Mouse (Mus musculus): ENCODE data around the gene Astn2.

Gene Astn2

DNA sequence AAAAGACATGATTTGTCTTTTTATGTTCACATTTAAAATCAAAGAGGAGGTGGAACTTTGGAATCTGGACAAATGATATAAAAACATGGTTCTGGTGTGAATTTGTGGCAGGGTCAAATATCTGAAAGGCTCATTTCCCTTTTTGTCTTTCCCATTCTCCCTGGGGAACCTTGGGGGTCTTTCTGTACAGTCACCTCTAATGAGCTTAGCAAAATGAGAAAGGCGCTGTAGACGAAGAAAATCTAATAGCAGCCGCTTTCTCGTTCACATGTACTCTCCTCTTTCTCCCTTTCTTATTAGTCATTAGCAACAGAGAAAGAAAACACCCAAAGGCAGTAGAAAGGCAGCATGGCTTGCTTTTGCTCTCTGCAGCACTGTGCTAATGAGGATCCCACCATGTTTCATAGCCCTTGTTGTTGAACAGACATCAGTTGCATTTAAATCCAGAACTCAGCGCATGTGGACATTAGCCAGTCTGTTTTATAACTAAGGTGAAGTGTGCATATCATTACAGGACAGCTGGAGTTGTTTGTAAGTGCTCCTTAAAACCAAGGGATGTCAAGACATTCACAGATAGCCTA, 737.3 kb downstream of the Astn2 start:
- no peak for DNase-seq

DNA sequence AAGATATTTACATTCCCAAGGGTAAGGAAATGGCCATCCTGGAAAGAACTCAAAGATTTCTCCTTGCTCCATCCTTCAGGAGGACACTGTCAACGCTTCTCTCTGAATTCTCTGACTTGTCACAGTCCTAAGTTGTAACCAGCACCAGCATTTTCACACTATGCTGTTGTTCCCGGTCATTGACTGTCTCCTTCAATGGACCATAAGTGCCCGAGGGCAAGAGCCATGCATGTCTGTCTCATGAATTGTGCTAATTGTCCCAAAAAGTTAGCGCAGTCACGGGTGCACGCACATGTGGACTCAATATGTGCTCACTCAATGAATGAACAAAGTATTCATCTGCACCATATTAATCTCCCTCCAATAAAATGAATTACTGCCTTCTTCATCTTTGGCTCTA, 741.2 kb downstream of the Astn2 start:
- DNase-seq, result no peak

DNA sequence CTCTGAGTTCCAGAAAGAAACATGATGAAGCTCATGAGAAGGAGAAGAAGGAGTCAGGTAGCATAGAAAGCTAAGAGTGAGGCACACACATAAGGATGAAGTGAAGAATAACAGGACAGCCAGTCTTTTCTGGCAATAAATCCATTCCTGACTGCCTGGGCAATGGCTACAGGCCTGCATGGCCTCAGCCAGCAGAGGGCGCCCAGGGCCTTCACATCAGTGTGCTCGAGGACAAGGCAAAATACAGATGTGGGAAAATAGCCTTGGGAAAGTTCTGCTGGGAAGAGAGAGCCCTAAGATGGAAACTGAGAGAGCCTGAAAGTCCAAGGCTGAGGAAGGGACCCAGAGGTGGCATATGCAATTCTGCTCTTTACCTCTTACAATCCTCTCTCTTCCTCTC, 749.7 kb downstream of the Astn2 start:
- peak in 1 of 2 experiments; percentile 21 for DNase-seq

DNA sequence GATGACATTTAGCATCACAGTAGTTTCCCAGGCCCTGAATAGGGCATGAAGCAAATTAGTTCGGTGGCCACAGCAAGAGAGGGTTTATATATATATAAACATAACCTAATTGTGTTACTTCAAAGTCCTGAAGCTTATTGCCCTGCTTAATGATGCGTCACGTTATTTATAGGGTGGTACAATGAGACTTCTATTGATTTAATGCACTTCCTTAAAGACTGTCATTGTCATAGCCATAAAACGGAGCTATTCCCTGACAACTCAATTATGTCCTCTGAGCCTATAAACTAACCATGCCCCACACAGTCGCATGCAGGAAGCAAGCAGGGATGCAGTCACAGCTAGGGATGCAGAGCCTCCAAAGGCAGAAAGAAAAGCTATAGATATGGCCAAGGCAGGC, 761.8 kb downstream of the Astn2 start:
- DNase-seq, result no peak

DNA sequence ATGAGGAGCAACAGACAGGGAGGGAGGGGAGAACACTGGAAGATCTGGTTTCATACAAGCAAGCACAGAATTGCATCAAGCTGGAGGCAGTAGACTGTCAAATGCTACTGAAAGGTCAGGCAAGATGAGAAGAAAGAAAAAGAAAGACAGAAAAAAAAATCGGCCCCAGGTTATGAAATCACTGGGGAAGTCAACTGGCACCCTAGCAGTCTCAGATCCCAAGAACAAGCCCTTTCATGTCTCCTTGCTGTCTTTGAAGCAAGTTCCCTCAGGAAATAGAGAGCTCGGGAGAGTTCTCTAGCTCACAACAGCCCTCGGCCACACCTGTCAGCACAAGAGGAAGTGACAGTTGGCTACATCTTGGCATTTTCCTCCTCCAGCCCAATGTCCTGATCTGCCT, 766.2 kb downstream of the Astn2 start:
- DNase-seq, result no peak

GRCm38 (mm10) chr4:65620125-65620524, 784.3 kb downstream of the Astn2 start:
- DNase-seq, result no peak

- DNase-seq, result no peak
Observed at GRCm38 (mm10) chr4:65613135-65613534, 791.3 kb downstream of the Astn2 start.

- no peak for DNase-seq
Observed at GRCm38 (mm10) chr4:65610896-65611295, 793.5 kb downstream of the Astn2 start.

DNA sequence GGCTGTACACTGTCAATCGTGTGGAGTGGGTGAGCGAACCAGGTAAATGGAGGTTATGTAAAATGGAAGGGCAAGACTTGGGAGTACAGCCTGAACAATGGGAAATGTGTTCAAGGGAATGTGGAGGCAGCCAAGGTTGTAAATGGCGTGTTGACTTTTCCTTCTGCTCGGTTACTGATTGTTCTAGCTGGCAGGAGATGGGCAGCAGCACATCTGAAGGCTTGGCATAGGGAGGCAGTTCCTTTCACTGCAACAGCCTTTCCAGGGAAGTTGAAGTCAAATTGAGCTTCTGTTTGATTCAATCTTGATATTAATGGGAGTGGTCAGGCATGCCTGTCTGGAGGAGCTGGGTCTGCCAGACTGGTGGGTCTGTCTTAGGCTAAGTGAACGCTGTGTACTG, 794.1 kb downstream of the Astn2 start:
- DNase-seq, result no peak

DNA sequence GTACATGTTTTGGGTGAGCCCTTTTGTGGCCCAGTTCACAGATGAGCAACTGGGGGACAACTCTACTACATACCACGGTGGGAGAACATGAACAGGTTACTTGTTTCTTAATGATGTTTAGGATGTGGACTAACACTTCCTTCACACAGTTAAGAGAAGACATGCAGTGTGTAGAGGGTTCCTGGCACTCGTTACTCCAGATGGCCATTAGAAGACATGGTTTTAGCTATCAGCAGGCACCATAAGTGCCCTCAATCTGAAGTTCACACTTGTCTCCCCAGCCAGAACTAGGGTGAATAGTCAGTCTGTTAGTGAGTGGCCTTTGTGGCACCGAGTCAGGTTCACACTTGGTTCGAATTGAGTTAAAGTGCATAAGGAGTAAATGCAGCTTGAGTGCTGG, 796.3 kb downstream of the Astn2 start:
- no peak for DNase-seq

DNA sequence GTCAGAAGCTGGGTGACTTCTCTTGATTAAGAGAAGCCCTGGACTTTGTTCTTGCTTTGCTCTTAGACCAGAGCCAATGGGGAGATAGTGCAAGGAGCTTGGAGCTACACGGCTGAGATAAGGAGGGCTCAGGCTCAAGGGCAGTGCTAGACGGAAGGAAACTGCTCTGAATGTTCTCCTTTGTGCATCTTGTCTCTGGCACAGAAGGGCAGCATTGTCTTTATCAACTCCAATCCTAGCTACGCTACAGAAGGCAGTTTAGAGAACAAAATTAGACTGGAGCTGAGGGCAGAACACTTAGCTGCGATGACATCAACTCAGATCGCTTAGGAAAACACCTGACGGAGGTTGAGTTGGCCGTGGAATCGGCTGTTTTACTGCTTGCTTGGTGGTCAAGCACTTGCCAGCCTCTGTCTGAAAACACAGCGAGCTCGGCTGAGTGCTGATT, 797.2 kb downstream of the Astn2 start:
- DNase-seq, result no peak

GRCm38 (mm10) chr4:65605151-65605702, 799.2 kb downstream of the Astn2 start:
- DNase-seq, result no peak

- peak; percentile 91 to 98 for DNase-seq
Observed at GRCm38 (mm10) chr4:65604504-65605150, 799.8 kb downstream of the Astn2 start, which contains the start of gene Trim32. TSS of gene Trim32 (plus strand) at chr4:65604986.

- no peak for DNase-seq
Observed at GRCm38 (mm10) chr4:65594601-65595369, 809.6 kb downstream of the Astn2 start.

DNA sequence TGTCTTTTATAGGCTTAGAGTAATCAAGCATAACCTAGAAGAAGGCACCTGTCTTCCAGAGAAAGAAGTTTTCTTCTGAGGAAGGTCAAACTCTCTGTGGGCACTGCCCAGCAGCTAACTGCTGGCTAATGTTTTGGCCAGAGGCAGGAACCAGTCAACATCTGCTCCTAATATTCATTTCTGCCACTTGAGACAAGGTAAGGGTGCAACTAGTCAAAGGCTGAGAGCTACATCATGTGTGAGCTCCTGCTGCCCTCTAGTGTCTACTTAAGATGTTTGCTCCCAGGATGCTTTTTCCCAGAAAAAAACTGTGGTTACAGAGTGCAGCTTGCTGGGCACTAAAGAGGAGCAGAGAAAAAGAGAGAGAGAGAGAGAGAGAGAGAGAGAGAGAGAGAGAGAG, 814.6 kb downstream of the Astn2 start:
- no peak for DNase-seq

DNA sequence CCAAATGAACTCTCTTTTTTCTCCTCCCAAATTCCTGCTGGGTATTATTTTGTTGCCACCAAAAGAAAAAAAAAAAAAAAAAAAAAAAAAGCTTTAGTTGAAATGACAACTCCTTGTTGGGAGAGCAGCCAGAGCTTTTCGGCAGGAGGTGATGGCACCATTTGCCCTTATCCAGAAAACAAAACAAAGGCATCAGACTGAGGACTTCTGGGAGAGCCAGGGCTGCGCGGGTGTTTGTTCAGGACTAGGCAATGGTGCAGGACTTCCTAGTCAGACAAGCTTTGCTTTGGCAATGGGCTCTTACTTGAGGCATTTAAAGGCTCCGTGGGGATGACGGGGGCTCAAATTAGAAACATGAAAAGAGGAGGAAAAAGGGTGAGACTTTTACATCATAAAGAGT, 817.5 kb downstream of the Astn2 start:
- DNase-seq, result no peak

DNA sequence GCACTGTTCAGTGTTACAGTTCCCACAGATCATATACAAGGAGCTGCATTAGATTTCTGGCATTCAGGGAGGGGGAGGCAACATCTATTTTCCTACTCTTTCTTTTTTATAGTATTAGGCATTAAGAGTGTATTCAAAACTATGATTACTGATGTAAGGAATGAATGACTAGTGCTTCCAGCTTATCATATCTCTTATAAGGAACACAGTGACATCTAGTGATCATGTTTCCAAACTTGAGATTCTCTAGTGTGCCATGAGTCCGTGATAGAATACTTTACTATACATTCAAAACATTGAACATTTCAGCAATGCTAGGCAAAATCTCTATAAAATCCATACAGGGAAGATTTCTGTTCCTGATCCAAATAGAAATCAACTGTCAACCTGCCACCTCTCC, 824.2 kb downstream of the Astn2 start:
- no peak for DNase-seq

GRCm38 (mm10) chr4:65565493-65565892, 838.9 kb downstream of the Astn2 start:
- DNase-seq, result no peak

GRCm38 (mm10) chr4:65548561-65548960, 855.9 kb downstream of the Astn2 start:
- DNase-seq, result no peak

DNA sequence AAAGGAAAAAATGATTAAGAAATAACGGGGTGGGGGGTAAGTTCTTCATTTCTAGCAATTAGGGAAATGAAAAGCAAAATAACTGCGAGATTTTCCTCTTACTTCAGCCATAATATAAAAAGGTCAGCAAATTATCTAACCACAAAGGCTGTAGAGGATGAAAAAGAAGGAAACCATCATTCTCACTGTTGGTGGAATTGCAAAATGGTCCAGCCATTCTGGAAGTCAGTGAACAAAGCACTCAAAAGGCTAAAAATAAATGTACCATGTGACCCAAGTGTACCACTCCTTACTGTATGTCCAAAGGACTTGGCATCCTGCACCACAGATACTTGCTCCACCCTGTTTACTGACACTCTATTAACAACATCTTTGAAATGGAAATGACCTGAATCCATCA, 858.8 kb downstream of the Astn2 start:
- DNase-seq, result no peak

- DNase-seq, result no peak
Observed at GRCm38 (mm10) chr4:65532071-65532736, 872.2 kb downstream of the Astn2 start.

DNA sequence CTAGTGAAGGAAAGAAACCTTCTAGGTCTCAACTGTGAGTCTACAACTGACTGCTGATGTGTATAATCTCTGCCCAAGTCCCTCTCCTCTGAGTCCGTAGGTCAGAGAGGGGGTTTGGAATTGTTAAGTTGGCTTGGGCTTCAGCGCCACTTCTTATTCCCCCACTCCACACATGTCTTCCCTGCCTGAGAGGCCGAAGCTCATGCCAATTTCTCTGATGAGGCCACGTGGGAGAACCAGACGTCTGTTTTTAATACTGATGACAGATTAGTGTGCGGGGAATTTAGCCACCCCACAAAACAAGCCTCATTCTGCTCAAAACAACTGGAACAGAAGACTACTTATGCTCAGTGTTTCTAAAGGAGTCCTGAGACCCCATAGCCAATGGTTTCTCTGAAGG, 872.8 kb downstream of the Astn2 start:
- no peak for DNase-seq

- DNase-seq, result no peak
Observed at GRCm38 (mm10) chr4:65530901-65531300, 873.5 kb downstream of the Astn2 start.

All from spleen, adult 18-20 months (tissue).